Mouse (Mus musculus) myocyte (in vitro differentiated cells): Measurements from ENCODE around the gene Snapin.
A peak's percentile ranks its signal among the peaks of the same experiment; 100 is the strongest.

ENCODE experiments used
- CEBPB ChIP-seq: IDR thresholded peaks from 2 replicates; pipeline ENCODE4 v1.6.1; 2011; ENCODE audit warnings: mild to moderate bottlenecking, moderate library complexity; ENCODE audit not compliant: poor library complexity, insufficient read depth, severe bottlenecking
- E2F4 ChIP-seq: IDR thresholded peaks from one replicate; pipeline ENCODE4 v1.6.1; 2011; ENCODE audit warnings: mild to moderate bottlenecking, control low read depth, moderate library complexity; ENCODE audit not compliant: insufficient read depth
- MAX ChIP-seq: IDR thresholded peaks from one replicate; pipeline ENCODE4 v1.6.1; 2011; ENCODE audit warnings: low read depth, mild to moderate bottlenecking, control low read depth
- POLR2A ChIP-seq: IDR thresholded peaks from one replicate; pipeline ENCODE4 v1.6.1; 2011; ENCODE audit warnings: low read depth, mild to moderate bottlenecking, control low read depth, moderate library complexity; ENCODE audit not compliant: insufficient read length
- POLR2AphosphoS2 ChIP-seq: IDR thresholded peaks from one replicate; pipeline ENCODE4 v1.6.1; 2011; ENCODE audit warnings: low read depth, control low read depth; ENCODE audit not compliant: insufficient read length
- TCF12 ChIP-seq: IDR thresholded peaks from one replicate; pipeline ENCODE4 v1.6.1; 2011; ENCODE audit warnings: mild to moderate bottlenecking, control low read depth; ENCODE audit not compliant: poor library complexity, insufficient read depth, severe bottlenecking
- TCF3 ChIP-seq: IDR thresholded peaks from one replicate; pipeline ENCODE4 v1.6.1; 2011; ENCODE audit warnings: low read depth, control low read depth; ENCODE audit not compliant: insufficient read length
- USF1 ChIP-seq: IDR thresholded peaks from one replicate; pipeline ENCODE4 v1.6.1; 2011; ENCODE audit warnings: low read depth, mild to moderate bottlenecking, control low read depth, moderate library complexity

GRCm38 (mm10) chr3:90537141-90537904 lies 46.5 kb upstream of the Snapin start, which contains the start of gene S100a16:
- TF ChIP-seq POLR2AphosphoS2 (peak; percentile 66), POLR2A (peak; percentile 76), TCF12 (peak; percentile 27), USF1 (no peak), MAX (no peak), CEBPB (no peak), E2F4 (no peak), TCF3 (no peak)
